Mouse (Mus musculus) lung, adult 2 months (tissue): ENCODE data around the gene Hcn2.

Experiments
- CTCF ChIP-seq: fragments of 200-500 bp; IDR thresholded peaks from 2 replicates; pipeline ENCODE4 v1.5.1; 2011; ENCODE audit warnings: mild to moderate bottlenecking, low read length, control low read depth; ENCODE audit not compliant: insufficient read depth
- POLR2A ChIP-seq: fragments of 200-500 bp; IDR thresholded peaks from 2 replicates; pipeline ENCODE4 v1.6.1; 2011; ENCODE audit warnings: low read depth, mild to moderate bottlenecking, control low read depth, low read length, borderline replicate concordance; ENCODE audit errors: extremely low read depth

DNA sequence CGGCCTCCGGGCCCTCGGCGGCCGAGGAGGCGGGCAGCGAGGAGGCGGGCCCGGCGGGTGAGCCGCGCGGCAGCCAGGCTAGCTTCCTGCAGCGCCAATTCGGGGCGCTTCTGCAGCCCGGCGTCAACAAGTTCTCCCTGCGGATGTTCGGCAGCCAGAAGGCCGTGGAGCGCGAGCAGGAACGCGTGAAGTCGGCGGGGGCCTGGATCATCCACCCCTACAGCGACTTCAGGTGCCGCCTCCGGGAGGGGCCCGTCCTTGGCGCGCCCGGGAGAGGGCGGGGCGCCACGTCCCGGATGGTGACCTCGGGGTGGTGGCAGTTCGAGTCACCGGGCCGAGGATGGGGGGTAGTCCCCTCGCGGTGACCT, 538 bp downstream of the Hcn2 start:
- TF ChIP-seq POLR2A (no peak), CTCF (no peak)
